Mouse (Mus musculus) spleen, adult 2 months (tissue): ENCODE data around the gene Ccdc60.

ENCODE experiments used
- CTCF ChIP-seq: fragments of 200-500 bp; IDR thresholded peaks from 2 replicates; pipeline ENCODE4 v1.5.1; 2011; ENCODE audit warnings: mild to moderate bottlenecking, inconsistent platforms; ENCODE audit not compliant: insufficient read depth, insufficient read length, insufficient replicate concordance; ENCODE audit errors: extremely low read depth
- POLR2A ChIP-seq: fragments of 200-500 bp; IDR thresholded peaks from 2 replicates; pipeline ENCODE4 v1.6.1; 2011; ENCODE audit warnings: low read depth, low read length, inconsistent platforms

DNA sequence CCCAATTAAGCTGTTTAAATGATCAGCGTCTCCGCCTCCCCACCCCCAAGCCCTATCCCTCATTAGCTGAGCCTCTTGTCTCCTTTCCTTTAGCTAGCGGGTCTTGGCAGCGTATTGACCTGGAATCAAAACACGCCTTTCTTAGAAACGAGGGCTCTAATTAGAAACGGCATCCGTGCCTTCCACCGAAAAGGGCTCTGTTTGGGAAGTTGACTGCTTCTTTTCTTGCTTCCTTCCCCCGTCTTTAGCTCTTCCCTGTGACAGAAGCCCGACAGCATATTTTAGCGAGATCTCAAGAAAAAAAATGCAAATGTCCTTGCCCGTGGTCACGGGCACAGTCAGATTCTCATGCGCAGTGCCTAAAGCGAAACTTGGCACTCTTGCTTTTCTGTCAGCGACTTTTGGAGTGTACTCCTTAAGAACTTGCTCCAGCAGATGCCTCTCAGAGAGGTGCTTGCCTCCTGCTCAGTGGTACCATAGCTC is 10.3 kb downstream of the Ccdc60 start:
- TF ChIP-seq CTCF, result no peak
- no peak for TF ChIP-seq POLR2A
